Mouse (Mus musculus): Measurements from ENCODE around the gene Pou2f3. TPM values are rescaled to one million over a fixed set of nuclear protein-coding genes. Genes with fewer than 3 reads are reported as not detected.

Gene Pou2f3
- polyA plus RNA-seq, 1 experiment: 0.13 TPM

DNA sequence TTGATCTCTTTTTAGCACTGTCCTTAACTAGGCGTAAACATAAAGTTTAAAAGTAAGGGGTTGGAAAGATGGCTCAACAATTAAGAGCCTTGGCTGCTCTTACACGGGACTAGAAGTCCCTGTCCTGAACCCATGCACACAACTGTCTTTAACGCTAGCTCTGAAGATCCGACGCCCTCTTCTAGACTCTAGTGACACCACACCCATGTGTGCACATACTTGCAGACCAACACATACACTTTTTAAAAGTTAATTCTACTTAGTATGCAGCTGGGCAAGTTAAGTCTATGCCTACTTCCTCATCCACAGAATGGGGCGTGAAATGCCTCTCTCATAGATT, 93.2 kb downstream of the Pou2f3 start:
- H3K4me3 ChIP-seq (ENCODE audit: insufficient read depth, low read length): no peak overlapping the region; the same call in 1 of the 2 replicates
- H3K27ac ChIP-seq (ENCODE audit: insufficient read depth, low read length): no peak overlapping the region
- peaks cover 6% of the 10 kb centered on the region; the same call in 1 of the 2 replicates for H3K4me1 ChIP-seq (ENCODE audit: control insufficient read depth, insufficient read depth, low read length)
- TF ChIP-seq POLR2A (IDR thresholded peaks at IDR 0.05; ENCODE audit: extremely low read depth, insufficient read depth, low read length) (no peak), CTCF (IDR thresholded peaks at IDR 0.05; ENCODE audit: extremely low read depth, insufficient read depth, low read length) (no peak)

DNA sequence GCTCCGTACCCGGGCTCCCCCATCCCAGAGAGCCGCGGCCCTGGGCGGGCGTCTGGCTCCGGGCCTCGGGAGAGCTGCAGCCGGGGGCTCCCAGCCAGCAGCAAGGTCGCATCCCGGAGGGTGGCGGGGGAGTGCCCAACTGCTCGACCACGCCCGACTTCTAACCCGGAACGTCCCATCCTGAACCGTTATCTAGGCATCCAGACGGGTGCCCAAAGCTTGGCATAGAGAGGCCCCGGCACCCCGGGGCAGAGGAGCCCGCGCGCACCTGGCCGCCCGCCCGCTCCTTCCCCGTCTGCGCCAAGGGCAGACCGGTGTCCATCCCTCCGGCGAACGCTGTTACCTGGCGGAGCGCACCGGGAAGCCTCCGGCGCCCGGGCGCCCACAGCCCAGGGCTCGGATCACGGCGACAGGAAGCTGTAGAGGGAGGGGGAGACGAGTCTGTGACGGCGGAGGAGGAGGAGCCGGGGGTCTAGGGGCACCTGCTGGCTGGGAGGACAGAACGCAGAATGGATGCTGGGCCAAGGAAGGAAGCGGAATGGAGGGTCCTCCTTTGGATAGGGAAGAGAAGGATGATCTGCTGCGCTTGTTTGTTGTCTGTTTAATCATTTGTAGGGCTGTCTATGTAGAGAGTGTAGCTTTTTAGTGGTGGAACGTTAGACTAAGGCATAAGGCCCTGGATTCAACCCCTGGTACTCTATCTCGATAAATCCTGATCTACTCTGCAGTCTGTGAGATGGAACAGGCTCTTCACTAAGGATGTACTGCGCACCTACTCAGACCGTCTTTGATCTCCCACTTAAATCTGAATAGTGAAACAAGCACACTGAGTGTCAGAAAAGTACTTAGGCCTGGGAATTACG, 93.8 kb downstream of the Pou2f3 start, which contains the start of gene Tmem136:
Gene Tmem136, minus strand, starts transcription at position 437 of the 863 bp plus-strand sequence.
- peak; percentile 64; the same call in 1 of the 2 replicates for TF ChIP-seq POLR2A (IDR thresholded peaks at IDR 0.05; ENCODE audit: extremely low read depth, insufficient read depth, low read length)
- TF ChIP-seq CTCF (IDR thresholded peaks at IDR 0.05; ENCODE audit: extremely low read depth, insufficient read depth, low read length): no peak

DNA sequence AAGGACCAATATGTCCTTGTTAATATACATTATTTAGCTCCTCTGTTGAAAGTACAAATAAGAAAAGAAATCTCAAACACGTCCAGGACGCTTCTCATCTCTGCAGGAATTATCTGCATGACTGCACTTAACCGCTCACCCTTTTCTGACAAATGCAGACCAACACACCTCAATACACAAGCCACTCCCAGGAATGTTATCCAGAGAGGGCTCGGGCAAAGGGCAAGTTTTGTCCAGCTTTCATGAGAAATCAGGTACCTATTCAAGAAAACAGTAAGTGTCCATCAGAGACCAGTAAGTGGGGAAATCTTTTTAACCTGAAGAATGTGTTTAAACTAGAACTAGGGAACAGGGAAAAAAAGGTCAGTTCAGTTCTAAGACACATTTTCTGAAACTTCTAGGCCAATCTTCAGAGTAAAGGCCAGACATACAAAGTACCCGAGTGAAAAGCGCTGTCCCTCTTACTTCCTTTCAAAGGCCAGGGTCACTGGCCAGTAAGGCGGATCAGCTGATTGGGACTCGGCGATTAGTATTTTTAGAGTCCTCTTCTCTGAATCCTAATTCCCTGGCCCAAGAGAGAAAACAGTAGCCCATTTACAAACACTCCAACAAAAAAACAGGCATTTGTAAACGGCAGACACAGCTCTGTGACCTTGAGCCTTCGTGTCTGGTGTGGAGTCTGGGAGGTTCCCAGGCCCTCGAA, 94.6 kb downstream of the Pou2f3 start:
- Histone ChIP-seq H3K4me3 (ENCODE audit: insufficient read depth, low read length) (peak overlapping the region; percentile 75), H3K27ac (ENCODE audit: insufficient read depth, low read length) (peak overlapping the region; percentile 91), H3K4me1 (ENCODE audit: control insufficient read depth, insufficient read depth, low read length) (peaks cover 6% of the 10 kb centered on the region; the same call in 1 of the 2 replicates)
- TF ChIP-seq POLR2A (IDR thresholded peaks at IDR 0.05; ENCODE audit: extremely low read depth, insufficient read depth, low read length) (no peak), CTCF (IDR thresholded peaks at IDR 0.05; ENCODE audit: extremely low read depth, insufficient read depth, low read length) (no peak)

More for the DNA sequence above, 93.8 kb downstream of the Pou2f3 start, which contains the start of gene Tmem136:
- peak within 1 kb of the TSS; percentile 91 for H3K27ac ChIP-seq (ENCODE audit: insufficient read depth, low read length)
- H3K4me1 ChIP-seq (ENCODE audit: control insufficient read depth, insufficient read depth, low read length): peaks cover 6% of the 10 kb centered on the region; the same call in 1 of the 2 replicates
- H3K4me3 ChIP-seq (ENCODE audit: insufficient read depth, low read length): peak within 1 kb of the TSS; percentile 75

DNA sequence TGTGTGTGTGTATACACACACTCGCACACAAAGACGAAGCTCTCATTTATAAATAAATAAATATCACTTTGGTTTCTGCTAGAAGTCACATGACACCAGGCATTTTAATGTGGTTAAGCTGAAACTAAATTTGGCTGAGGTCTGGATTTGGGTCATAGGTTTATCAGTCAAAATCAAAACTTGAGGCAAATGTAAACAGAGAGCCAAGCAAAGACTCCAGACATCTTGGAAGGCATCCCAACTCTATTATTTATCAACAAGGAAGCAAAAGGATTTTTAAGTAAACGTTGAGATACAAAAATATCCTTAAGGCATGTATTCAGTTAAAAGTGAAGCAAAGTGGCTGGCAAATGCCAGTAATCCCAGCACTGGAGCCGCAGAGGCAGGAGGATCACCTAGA, 95.3 kb downstream of the Pou2f3 start:
- Histone ChIP-seq H3K4me3 (ENCODE audit: insufficient read depth, low read length) (no peak overlapping the region; the same call in 1 of the 2 replicates), H3K27ac (ENCODE audit: insufficient read depth, low read length) (no peak overlapping the region), H3K4me1 (ENCODE audit: control insufficient read depth, insufficient read depth, low read length) (peaks cover 6% of the 10 kb centered on the region; the same call in 1 of the 2 replicates)
- TF ChIP-seq CTCF (IDR thresholded peaks at IDR 0.05; ENCODE audit: extremely low read depth, insufficient read depth, low read length) (no peak), POLR2A (IDR thresholded peaks at IDR 0.05; ENCODE audit: extremely low read depth, insufficient read depth, low read length) (no peak)

DNA sequence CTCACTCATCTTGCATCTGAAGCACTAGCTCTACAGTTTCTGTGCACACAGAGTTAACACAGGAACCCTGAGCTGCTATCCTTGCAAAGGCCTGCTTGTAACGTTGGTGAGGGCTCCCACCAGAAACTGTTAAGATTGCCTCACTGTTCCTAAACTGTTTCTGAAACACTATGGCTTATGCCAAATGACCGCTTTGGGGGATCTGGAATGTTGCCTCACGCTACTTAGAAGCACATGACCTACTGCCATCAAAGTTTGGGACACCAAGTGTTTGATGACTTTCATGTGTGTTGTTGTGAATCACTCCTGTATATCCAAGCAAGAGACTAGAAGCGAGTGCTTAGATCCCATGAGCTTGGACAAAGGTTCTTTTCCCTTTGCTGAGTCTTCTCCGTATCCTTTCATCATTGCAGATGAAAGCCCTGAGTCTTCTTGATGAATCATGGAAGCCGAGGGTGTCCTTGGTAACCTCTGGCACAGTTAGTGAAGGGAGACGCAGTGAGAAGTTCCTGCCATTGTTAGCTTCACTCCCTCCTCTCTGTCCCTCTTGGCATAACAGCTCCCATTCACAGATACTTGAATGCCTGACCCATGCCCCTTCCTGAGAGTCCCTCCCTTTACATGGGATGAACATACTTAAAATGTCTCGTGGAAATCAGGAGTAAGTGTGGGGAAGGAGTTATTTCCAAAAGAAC, 99.7 kb downstream of the Pou2f3 start:
- Histone ChIP-seq H3K27ac (ENCODE audit: insufficient read depth, low read length) (no peak overlapping the region), H3K4me1 (ENCODE audit: control insufficient read depth, insufficient read depth, low read length) (peaks cover 7% of the 10 kb centered on the region; the same call in 1 of the 2 replicates), H3K4me3 (ENCODE audit: insufficient read depth, low read length) (no peak overlapping the region)
- TF ChIP-seq CTCF (IDR thresholded peaks at IDR 0.05; ENCODE audit: extremely low read depth, insufficient read depth, low read length): no peak
- no peak for TF ChIP-seq POLR2A (IDR thresholded peaks at IDR 0.05; ENCODE audit: extremely low read depth, insufficient read depth, low read length)

DNA sequence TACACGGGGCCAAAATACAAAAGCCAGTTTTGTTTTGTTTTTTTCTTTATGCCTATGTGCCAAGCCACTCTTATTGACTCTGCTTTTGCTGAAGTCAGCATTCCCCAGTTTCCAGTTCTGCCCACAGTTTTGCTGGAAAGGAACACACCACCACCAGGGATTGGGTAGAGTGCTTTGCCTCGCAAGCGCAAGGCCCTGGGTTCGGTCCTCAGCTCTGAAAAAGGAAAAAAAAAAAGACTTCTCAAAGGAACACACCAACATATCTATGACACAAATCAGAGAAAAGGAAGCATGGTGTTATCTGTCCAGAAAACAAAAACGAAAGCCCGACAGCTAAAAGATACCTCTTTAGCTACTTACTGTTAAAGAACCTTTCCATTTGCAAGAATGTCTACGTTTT, 101.0 kb downstream of the Pou2f3 start:
- H3K4me3 ChIP-seq (ENCODE audit: insufficient read depth, low read length): no peak overlapping the region
- no peak overlapping the region for H3K27ac ChIP-seq (ENCODE audit: insufficient read depth, low read length)
- TF ChIP-seq CTCF (IDR thresholded peaks at IDR 0.05; ENCODE audit: extremely low read depth, insufficient read depth, low read length) (no peak), POLR2A (IDR thresholded peaks at IDR 0.05; ENCODE audit: extremely low read depth, insufficient read depth, low read length) (no peak)
- peaks cover 5% of the 10 kb centered on the region; the same call in 1 of the 2 replicates for H3K4me1 ChIP-seq (ENCODE audit: control insufficient read depth, insufficient read depth, low read length)

DNA sequence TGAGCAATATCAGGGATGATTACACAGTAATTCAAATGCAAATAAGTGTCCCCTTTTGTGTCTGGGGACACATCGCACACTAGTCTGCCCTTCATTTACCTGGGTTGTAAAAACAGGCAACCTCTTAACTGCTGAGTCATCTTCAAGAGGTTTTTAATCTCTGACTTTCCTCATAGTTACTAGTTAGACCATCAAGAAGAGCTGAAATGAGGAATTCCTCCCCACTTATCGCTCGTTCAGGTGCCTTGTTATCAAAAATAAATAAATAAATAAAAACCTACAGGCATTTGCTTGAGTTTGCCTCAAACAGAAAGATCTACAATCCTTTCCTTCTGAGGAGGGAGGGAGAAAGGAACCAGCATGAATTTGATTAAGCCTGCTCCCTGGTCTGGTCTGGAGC, 101.4 kb downstream of the Pou2f3 start:
- Histone ChIP-seq H3K4me1 (ENCODE audit: control insufficient read depth, insufficient read depth, low read length) (peaks cover 5% of the 10 kb centered on the region; the same call in 1 of the 2 replicates), H3K4me3 (ENCODE audit: insufficient read depth, low read length) (no peak overlapping the region), H3K27ac (ENCODE audit: insufficient read depth, low read length) (no peak overlapping the region)
- TF ChIP-seq CTCF (IDR thresholded peaks at IDR 0.05; ENCODE audit: extremely low read depth, insufficient read depth, low read length) (no peak), POLR2A (IDR thresholded peaks at IDR 0.05; ENCODE audit: extremely low read depth, insufficient read depth, low read length) (no peak)

DNA sequence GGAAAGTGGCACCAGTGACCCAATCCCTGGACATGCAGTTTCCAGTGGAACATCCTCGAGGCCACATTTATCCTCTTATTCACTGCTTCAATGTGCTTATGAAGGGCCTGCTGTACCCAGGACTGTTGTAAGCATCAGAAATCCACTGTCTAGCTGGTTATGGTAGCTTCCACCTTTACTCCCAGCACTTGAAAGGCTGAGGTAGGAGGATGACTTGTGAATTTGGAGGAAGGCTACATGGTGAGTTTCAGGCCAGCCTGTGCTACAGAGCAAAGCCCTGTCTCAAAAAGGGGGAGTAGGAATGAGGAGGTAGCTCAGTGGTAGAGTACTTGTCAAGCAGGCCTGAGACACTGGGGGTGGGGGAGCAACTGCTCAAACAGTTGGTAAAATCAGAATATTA, 102.1 kb downstream of the Pou2f3 start:
- peaks cover 7% of the 10 kb centered on the region; the same call in 1 of the 2 replicates for H3K4me1 ChIP-seq (ENCODE audit: control insufficient read depth, insufficient read depth, low read length)
- peak overlapping the region; percentile 20; the same call in 1 of the 2 replicates for H3K27ac ChIP-seq (ENCODE audit: insufficient read depth, low read length)
- TF ChIP-seq POLR2A (IDR thresholded peaks at IDR 0.05; ENCODE audit: extremely low read depth, insufficient read depth, low read length) (no peak), CTCF (IDR thresholded peaks at IDR 0.05; ENCODE audit: extremely low read depth, insufficient read depth, low read length) (no peak)
- H3K4me3 ChIP-seq (ENCODE audit: insufficient read depth, low read length): no peak overlapping the region

DNA sequence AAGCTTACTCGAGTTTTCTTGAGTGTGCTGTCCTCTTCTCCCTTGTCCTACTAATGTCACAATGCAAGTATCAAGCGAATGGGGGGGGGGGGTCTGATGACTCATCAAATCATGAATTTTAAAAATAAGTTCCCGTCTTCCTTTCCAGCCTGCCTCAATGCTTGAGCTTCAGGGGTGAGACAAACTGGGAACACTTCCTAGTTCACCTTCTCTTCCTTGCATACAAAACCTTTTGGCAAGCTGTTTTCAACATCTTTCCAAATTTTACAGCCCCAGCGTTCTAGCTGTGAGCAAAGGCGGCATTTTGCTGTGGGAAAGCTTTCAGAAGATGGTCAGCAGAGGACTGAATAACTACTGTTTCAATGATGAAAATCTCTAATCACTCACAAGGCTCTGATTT, 102.6 kb downstream of the Pou2f3 start:
- peak overlapping the region; percentile 84; the same call in 1 of the 2 replicates for H3K27ac ChIP-seq (ENCODE audit: insufficient read depth, low read length)
- TF ChIP-seq POLR2A (IDR thresholded peaks at IDR 0.05; ENCODE audit: extremely low read depth, insufficient read depth, low read length): no peak
- TF ChIP-seq CTCF (IDR thresholded peaks at IDR 0.05; ENCODE audit: extremely low read depth, insufficient read depth, low read length): no peak
- no peak overlapping the region; the same call in 1 of the 2 replicates for H3K4me3 ChIP-seq (ENCODE audit: insufficient read depth, low read length)
- H3K4me1 ChIP-seq (ENCODE audit: control insufficient read depth, insufficient read depth, low read length): peaks cover 10% of the 10 kb centered on the region; the same call in 1 of the 2 replicates
